Mouse (Mus musculus) thymus, adult 18-20 months (tissue): ENCODE measurements at regions not wholly inside any gene's neighbourhood (a gene's known extent, or its start where the extent isn't known, plus 50 kb on each side); places are given as distances from the start of the nearest gene placed in this dataset.

Experiments used
- DNase-seq, 2 experiments: peaks; one replicate each; pipeline ENCODE4 v3.0.0; 2022; ENCODE audit warnings: mixed read lengths in 2 of 2

DNA sequence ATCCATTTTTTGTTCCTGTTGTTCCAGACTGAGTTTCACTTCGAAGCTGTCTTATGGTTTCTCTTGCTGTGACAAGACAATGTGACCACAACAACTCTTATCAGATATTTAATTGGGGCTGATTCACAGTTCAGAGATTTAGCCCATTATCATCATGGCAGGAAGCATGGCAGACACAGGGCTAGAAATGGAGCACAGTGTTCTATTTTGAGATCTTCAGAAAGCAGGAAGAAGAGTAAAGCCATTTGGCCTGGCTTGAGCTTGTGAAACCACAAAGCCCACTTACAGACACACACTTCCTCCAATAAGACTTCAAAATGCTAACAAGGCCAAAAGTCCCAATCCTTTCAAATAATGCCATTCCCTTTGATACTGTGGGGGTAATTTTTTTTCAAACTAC lies 670.4 kb upstream of the Cdh12 start:
- DNase-seq, result no peak

DNA sequence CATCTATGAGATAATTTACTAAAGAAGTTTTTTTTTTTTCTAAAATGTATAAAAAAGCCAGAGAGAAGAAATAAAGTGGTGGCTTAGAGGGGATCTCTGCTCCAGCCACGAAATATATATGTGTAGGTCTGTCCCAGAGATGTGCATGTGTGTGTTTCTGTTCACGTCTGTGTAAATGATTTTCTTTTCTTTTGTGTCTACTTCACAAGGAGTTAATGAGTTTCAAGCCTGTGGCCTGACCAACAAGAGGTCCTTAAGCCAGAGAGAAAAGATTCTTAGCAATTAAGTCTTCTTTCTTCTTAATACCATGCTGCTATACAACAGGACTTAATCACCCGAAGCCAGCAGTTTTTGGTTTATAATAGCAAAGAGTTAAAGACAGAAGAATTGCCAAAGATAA lies 665.2 kb upstream of the Cdh12 start:
- DNase-seq, result no peak

DNA sequence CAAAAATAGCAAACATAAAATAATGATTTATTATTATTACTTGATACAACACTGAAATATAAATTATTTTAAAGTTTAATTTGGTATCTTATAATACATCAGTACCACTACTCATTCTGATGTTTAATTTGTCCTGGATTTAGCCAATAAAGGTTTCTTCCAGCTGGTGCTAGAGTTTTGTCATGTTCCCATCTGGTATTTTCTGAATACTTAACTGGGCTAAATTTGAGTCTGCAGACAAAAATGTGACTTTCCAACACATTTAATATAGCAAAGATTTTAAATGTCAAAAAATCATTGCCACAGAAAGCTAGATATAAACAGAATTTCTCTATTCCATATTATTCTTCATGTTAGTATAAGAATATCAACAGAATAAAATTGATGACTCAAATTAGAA lies 642.1 kb upstream of the Cdh12 start:
- no peak for DNase-seq

DNA sequence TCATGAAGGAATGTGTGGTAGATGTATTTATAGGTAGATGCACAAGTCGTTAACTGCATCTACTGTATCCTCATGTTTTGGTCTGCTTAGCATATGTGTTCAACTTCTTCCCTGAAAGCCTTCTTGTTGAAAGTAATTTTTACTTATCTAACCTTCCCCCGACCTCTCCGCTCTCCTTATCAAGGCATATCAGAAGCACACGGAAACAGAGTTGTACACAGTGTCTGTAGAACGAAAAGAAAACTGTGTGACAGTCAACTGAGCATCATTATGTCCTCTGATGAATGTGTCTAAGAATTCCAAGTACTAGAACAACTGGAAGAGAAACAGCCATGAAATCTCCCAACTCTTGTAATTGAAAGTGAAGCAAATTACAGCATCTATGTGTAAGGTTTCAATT lies 635.4 kb upstream of the Cdh12 start:
- DNase-seq, result no peak

DNA sequence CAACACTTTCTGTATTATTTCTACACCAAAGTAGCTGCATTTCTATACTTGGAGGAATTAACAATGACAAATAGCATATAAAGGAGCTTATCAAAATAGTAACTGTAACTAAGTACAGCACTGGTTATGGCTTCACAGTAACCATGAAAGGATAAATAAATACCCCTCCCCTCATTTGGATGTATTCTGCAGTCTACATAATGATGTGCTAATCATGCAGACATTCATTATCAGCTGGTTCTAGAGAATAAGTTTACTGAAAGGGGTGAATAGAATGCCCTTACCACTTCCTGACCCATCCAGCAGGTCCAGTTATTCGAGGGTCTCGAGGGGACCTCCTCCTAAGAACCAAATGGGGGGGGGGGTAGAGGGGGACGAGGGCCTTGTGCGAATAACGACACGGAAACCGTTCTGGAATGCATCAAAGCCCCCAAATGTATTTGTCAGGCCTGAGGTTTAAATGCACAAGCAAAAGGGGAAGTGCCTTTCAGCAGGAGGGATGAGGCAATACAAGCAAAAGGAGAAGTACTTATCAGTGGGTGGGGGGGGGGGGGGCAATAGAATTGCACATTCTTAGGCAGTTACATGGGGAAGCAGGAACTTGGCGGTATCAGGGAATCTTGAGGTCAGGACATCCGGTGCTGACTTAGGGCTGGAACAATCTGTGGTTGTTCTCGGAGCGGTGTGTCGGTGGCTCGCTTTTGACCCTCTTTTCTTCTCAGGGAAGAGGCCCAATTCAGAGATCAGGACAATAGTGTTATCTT lies 592.0 kb upstream of the Cdh12 start:
- peak in 1 of 2 experiments; percentile 3 for DNase-seq

DNA sequence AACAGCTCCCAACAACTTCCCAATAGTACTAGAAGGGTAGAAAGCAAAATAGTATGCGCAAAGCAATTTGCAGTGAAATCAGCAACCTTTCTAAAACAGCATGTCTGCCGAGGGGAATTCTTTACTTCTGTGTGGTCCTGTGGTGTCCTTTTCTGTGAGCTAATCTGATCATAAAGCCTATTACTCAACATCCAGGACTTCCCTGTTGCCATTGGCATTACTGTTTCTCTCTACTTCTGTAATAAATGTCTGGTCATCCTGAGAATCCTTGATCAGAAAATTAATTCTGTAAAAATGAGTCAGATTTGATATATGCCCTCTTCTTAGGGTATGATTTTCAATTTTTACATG lies 591.4 kb upstream of the Cdh12 start:
- DNase-seq, result no peak

DNA sequence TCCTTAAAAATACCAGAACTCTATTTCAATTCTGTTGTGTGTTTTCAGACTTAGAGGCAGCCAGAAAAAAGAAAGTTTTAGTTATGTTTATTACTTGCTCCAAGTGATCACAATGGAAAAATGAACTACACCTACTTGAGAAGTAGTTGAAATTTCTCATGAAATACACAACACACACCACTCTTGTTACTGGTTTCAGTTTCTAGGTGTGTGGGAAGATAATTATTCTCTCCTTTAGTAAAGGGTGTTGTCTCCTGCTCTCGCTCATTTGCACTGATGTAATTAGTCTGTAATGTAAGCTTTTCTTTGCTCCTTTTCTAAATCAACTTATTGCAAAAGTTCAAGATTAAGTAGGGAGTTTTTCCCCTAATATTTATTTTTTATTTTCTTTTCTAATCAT lies 590.4 kb upstream of the Cdh12 start:
- DNase-seq, result no peak

DNA sequence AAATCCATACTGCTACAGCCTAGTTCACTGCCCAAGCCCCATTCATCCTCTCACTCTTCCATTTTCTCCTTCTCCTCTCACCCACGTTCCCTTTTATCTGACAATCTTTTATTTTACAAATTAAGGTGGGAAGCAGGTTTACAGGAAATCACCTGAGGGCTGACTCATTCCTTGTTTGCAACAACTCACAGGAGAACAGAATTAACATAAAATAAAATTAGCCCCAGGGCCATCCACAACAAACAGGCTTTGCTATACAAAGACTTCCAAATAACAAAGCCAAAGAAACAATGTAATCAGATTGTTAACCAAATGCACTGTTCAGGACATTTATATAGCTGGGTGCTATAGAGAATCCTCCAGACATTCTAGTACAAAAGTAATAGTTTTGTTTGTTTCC lies 585.1 kb upstream of the Cdh12 start:
- DNase-seq, result no peak

DNA sequence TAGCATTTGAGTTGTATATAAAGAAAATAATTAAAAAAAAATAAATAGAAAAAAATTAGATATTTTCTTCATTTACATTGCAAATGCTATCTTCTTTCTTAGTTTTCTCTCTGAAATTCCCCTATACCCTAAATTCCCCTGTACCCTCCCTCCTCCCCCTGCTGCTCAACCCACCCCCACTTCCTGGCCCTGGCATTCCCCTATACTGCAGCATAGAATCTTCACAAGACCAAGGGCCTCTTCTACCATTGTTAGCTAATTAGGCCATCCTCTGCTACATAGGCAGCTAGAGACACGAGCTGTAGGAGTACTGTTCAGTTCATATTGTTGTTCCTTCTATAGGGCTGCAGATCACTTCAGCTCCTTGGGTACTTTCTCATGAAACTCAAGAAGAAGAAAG lies 582.5 kb upstream of the Cdh12 start:
- no peak for DNase-seq

DNA sequence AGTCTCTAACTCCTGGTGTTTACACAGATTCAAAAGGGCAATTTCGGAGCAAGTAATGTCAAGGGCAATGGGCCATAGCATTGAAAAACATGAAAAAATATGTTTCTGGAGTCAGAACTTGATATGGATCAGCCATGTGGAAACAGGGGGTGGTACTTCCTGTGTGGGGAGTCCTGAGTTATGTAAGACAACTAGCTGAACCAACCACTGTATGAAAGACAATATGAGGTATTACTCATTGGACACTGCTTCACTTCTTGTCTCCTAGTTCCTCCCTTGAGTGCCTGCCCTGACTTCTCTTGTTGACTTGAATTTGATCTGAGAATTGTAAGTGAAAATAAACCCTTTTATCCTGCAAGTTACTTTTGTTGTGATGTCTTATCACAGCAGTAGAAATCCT lies 580.0 kb upstream of the Cdh12 start:
- no peak for DNase-seq

DNA sequence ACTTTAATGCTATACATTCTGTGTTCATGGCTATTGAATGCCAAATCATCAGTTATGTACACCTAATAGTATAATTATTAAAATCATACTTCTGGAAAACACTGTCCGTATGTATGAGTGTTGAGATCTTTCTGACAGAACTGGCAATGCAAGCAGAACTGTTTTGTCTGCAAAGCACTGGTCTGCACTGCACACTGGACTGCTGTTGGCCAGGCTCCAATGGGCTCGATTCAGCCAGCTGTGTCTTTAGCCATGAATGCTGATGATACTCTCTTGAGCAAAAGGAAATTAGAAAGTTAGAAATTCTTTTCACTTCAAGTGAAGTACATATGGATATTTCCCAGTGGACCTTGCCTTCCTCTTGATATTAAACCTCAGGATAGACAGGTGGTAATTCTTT lies 576.5 kb upstream of the Cdh12 start:
- no peak for DNase-seq
